Mouse (Mus musculus) CH12.LX (cell line): ENCODE data around the gene Gapdh. TPM values are rescaled to one million over a fixed set of nuclear protein-coding genes. Genes with fewer than 3 reads are reported as not detected.

Source experiments
- DNase-seq: peaks from one replicate; pipeline ENCODE4 v3.0.0-alpha.2; 2013; ENCODE audit errors: extremely low read depth
- H3K27ac ChIP-seq: 2 replicates; pipeline ENCODE4 v1.5.1; 2012; ENCODE audit warnings: low read depth, mild to moderate bottlenecking, control low read depth, moderate library complexity; ENCODE audit not compliant: insufficient read depth
- H3K27me3 ChIP-seq: replicated peaks from 2 replicates; pipeline ENCODE3; 2012; ENCODE audit warnings: inconsistent platforms
- H3K36me3 ChIP-seq, 2 experiments: replicated peaks in 1 of 2; 2 replicates each; pipeline versions ENCODE3 to v1.6.1; 2012; ENCODE audit warnings: inconsistent platforms in 1 of 2, low read length in 1 of 2, mild to moderate bottlenecking in 1 of 2, mixed read lengths in 1 of 2, moderate library complexity in 1 of 2; ENCODE audit not compliant: control insufficient read depth in 1 of 2, insufficient read depth in 1 of 2
- H3K4me1 ChIP-seq, 2 experiments: 2 replicates each; pipeline ENCODE4 v1.6.1; 2012; ENCODE audit warnings: inconsistent platforms in 1 of 2, moderate library complexity in 1 of 2; ENCODE audit not compliant: insufficient read depth in 2 of 2, control insufficient read depth in 1 of 2
- H3K4me2 ChIP-seq: 2 replicates; pipeline ENCODE4 v1.6.1; 2012; ENCODE audit warnings: low read depth, mild to moderate bottlenecking, control low read depth; ENCODE audit not compliant: poor library complexity, insufficient read depth, severe bottlenecking
- H3K4me3 ChIP-seq, 3 experiments: fragments of 150-350 bp in 1 of 3; sonication (generic) in 1 of 3; replicated peaks in 1 of 3; 2 replicates each; pipeline versions ENCODE3 to v1.5.1; 2011 to 2012; ENCODE audit warnings: low read depth in 2 of 3, low read length in 2 of 3, mild to moderate bottlenecking in 2 of 3, moderate library complexity in 2 of 3, control low read depth in 1 of 3, improper control_type of control experiment in 1 of 3, inconsistent platforms in 1 of 3, mixed read lengths in 1 of 3; ENCODE audit not compliant: poor library complexity in 1 of 3
- H3K79me2 ChIP-seq: replicated peaks from 2 replicates; pipeline ENCODE4 v1.6.1; 2012; ENCODE audit warnings: mild to moderate bottlenecking, moderate library complexity; ENCODE audit not compliant: control insufficient read depth, poor library complexity, insufficient read depth, severe bottlenecking; ENCODE audit errors: extremely low read depth
- H3K9ac ChIP-seq: 2 replicates; pipeline ENCODE4 v1.6.1; 2012; ENCODE audit warnings: low read depth, mild to moderate bottlenecking, control low read depth, moderate library complexity; ENCODE audit not compliant: insufficient read depth
- H3K9me3 ChIP-seq: replicated peaks from 2 replicates; pipeline ENCODE3; 2012; ENCODE audit warnings: low read length, inconsistent platforms, mixed read lengths
- BHLHE40 ChIP-seq: IDR thresholded peaks from 2 replicates; pipeline ENCODE4 v1.6.1; 2011; ENCODE audit warnings: mild to moderate bottlenecking, low read depth, low read length, improper control_type of control experiment
- CHD1 ChIP-seq: IDR thresholded peaks from 2 replicates; pipeline ENCODE4 v1.6.1; 2012; ENCODE audit warnings: low read depth, low read length, improper control_type of control experiment, inconsistent platforms
- ELF1 ChIP-seq: IDR thresholded peaks from 2 replicates; pipeline ENCODE4 v1.6.1; 2014; ENCODE audit warnings: low read depth, mild to moderate bottlenecking, inconsistent platforms, low read length, improper control_type of control experiment
- EP300 ChIP-seq: IDR thresholded peaks from 2 replicates; pipeline ENCODE4 v1.6.1; 2011; ENCODE audit warnings: low read length, improper control_type of control experiment
- ETS1 ChIP-seq: conservative IDR thresholded peaks from 2 replicates; pipeline ENCODE4 v1.6.1; 2012; ENCODE audit warnings: low read depth, mild to moderate bottlenecking, inconsistent platforms, low read length, improper control_type of control experiment, moderate library complexity
- GABPA ChIP-seq: IDR thresholded peaks from 2 replicates; pipeline ENCODE4 v1.6.1; 2012; ENCODE audit warnings: low read depth, low read length, improper control_type of control experiment, inconsistent platforms; ENCODE audit not compliant: insufficient replicate concordance
- HCFC1 ChIP-seq: IDR thresholded peaks from 2 replicates; pipeline ENCODE4 v1.6.1; 2012; ENCODE audit warnings: low read depth, mild to moderate bottlenecking, inconsistent platforms, low read length, improper control_type of control experiment
- IRF4 ChIP-seq: IDR thresholded peaks from 2 replicates; pipeline ENCODE4 v1.6.1; 2014; ENCODE audit warnings: low read depth, mild to moderate bottlenecking, inconsistent platforms, low read length, improper control_type of control experiment
- MAFK ChIP-seq: IDR thresholded peaks from 2 replicates; pipeline ENCODE4 v1.6.1; 2011; ENCODE audit warnings: low read length, improper control_type of control experiment; ENCODE audit not compliant: insufficient replicate concordance
- MXI1 ChIP-seq: IDR thresholded peaks from 2 replicates; pipeline ENCODE4 v1.6.1; 2011; ENCODE audit warnings: mild to moderate bottlenecking, low read depth, low read length, improper control_type of control experiment
- MYC ChIP-seq: IDR thresholded peaks from 2 replicates; pipeline ENCODE4 v1.6.1; 2011; ENCODE audit warnings: low read depth, mild to moderate bottlenecking, improper control_type of control experiment, low read length
- NELFE ChIP-seq: IDR thresholded peaks from 2 replicates; pipeline ENCODE4 v1.6.1; 2011; ENCODE audit warnings: low read depth, low read length, improper control_type of control experiment
- NRF1 ChIP-seq: IDR thresholded peaks from 2 replicates; pipeline ENCODE4 v1.6.1; 2014; ENCODE audit warnings: low read depth, mild to moderate bottlenecking, inconsistent platforms, low read length, improper control_type of control experiment, moderate library complexity
- PAX5 ChIP-seq: IDR thresholded peaks from 2 replicates; pipeline ENCODE4 v1.6.1; 2012; ENCODE audit warnings: low read length, inconsistent platforms, mixed read lengths
- POLR2A ChIP-seq: IDR thresholded peaks from 2 replicates; pipeline ENCODE4 v1.6.1; 2011; ENCODE audit warnings: low read depth, mild to moderate bottlenecking, improper control_type of control experiment, low read length
- POLR2AphosphoS2 ChIP-seq: IDR thresholded peaks from 2 replicates; pipeline ENCODE4 v1.6.1; 2011; ENCODE audit warnings: low read depth, low read length, improper control_type of control experiment
- SIN3A ChIP-seq: IDR thresholded peaks from 2 replicates; pipeline ENCODE4 v1.6.1; 2012; ENCODE audit warnings: low read length, improper control_type of control experiment, inconsistent platforms
- TBP ChIP-seq: conservative IDR thresholded peaks from 2 replicates; pipeline ENCODE4 v1.6.1; 2011; ENCODE audit warnings: low read depth, low read length, improper control_type of control experiment
- UBTF ChIP-seq: IDR thresholded peaks from 2 replicates; pipeline ENCODE4 v1.6.1; 2012; ENCODE audit warnings: low read depth, mild to moderate bottlenecking, inconsistent platforms, low read length, improper control_type of control experiment, moderate library complexity
- USF1 ChIP-seq: IDR thresholded peaks from 2 replicates; pipeline ENCODE4 v1.6.1; 2014; ENCODE audit warnings: low read depth, mild to moderate bottlenecking, inconsistent platforms, low read length, improper control_type of control experiment
- USF2 ChIP-seq: conservative IDR thresholded peaks from 2 replicates; pipeline ENCODE4 v1.6.1; 2011; ENCODE audit warnings: low read depth, low read length, improper control_type of control experiment
- ZC3H11A ChIP-seq: IDR thresholded peaks from 2 replicates; pipeline ENCODE4 v1.6.1; 2012; ENCODE audit warnings: low read depth, mild to moderate bottlenecking, inconsistent platforms, low read length, improper control_type of control experiment
- ZMIZ1 ChIP-seq: IDR thresholded peaks from 2 replicates; pipeline ENCODE4 v1.6.1; 2012; ENCODE audit warnings: low read depth, mild to moderate bottlenecking, inconsistent platforms, low read length, improper control_type of control experiment
- dilution Hi-C: fragments of 300-500 bp; cut with MboI; formaldehyde crosslinking; loops from 2 replicates; pipeline ENCODE4 v1.14.3; 2020; ENCODE audit warnings: low sequenced_read_pairs; ENCODE audit not compliant: extremely low pct_unique_long_range_greater_than_20kb, extremely low pct_ligation_motif_present
- in situ Hi-C: fragments of 300-500 bp; cut with MboI; formaldehyde crosslinking; loops from 3 replicates; pipeline ENCODE4 v1.14.3; 2019; ENCODE audit warnings: low sequenced_read_pairs, low pct_ligation_motif_present, low pct_unique_long_range_greater_than_20kb, mixed read lengths
- polyA plus RNA-seq: library from polyadenylated mRNA; unstranded; fragments of >175 nt; gene quantifications from 2 replicates; pipeline ENCODE4 v1.2.1, GENCODE M21; 2012; ENCODE audit warnings: low read depth; ENCODE audit not compliant: insufficient read length
- total RNA-seq, 2 experiments: library from RNA; depleted of rRNA; stranded (reverse); fragments of 300-350 nt in 1 of 2; fragments of >200 nt in 1 of 2; gene quantifications; 2 replicates each; pipeline ENCODE4 v1.2.3; 2012 to 2014

Gapdh gene
- total and polyA plus RNA-seq, 3 experiments: 2,268 to 2,925 (median 2,654) TPM

- Histone ChIP-seq H3K27ac (no peak overlapping the region), H3K9me3 (no peaks in the 10 kb centered on the region)
- no peak for TF ChIP-seq ETS1
- no peak for TF ChIP-seq ZC3H11A
- no peak for TF ChIP-seq NRF1
- no peak for TF ChIP-seq MXI1
- TF ChIP-seq ELF1: no peak
- no peak for TF ChIP-seq IRF4
- TF ChIP-seq POLR2AphosphoS2: no peak
- TF ChIP-seq ZMIZ1: no peak
- TF ChIP-seq GABPA: no peak
- TF ChIP-seq MAFK: no peak
- TF ChIP-seq PAX5: no peak
- TF ChIP-seq USF1: no peak
- TF ChIP-seq, all 38 proteins: peak for 0
- H3K27me3 ChIP-seq: no peaks in the 10 kb centered on the region
- H3K4me2 ChIP-seq: no peak overlapping the region
- H3K9ac ChIP-seq: no peak overlapping the region
- in situ Hi-C loops (no loop called here), dilution Hi-C loops (no loop called here)
- H3K4me3 ChIP-seq: no peak overlapping the region
- peaks cover 14% of the 10 kb centered on the region for H3K79me2 ChIP-seq
- H3K36me3 ChIP-seq: peaks cover 2 to 24% of the 10 kb centered on the region in 2 experiments
- DNase-seq: no peak
- peaks cover 0 to 9% of the 10 kb centered on the region in 2 experiments; a peak in 1 of 4 replicates for H3K4me1 ChIP-seq
Measured at GRCm38 (mm10) chr6:125197166-125197565, 30.9 kb upstream of the Gapdh start.

- Histone ChIP-seq H3K4me1 (peaks cover 0 to 9% of the 10 kb centered on the region in 2 experiments; a peak in 1 of 4 replicates), H3K9ac (no peak overlapping the region), H3K36me3 (peaks cover 2 to 24% of the 10 kb centered on the region in 2 experiments), H3K27me3 (no peaks in the 10 kb centered on the region), H3K4me2 (no peak overlapping the region), H3K9me3 (no peaks in the 10 kb centered on the region), H3K79me2 (peaks cover 14% of the 10 kb centered on the region), H3K4me3 (no peak overlapping the region), H3K27ac (no peak overlapping the region)
- TF ChIP-seq TBP: no peak
- TF ChIP-seq UBTF: no peak
- TF ChIP-seq BHLHE40: no peak
- no peak for TF ChIP-seq CHD1
- no peak for TF ChIP-seq GABPA
- TF ChIP-seq USF2: no peak
- no peak for TF ChIP-seq NELFE
- no peak for TF ChIP-seq HCFC1
- no peak for TF ChIP-seq POLR2A
- TF ChIP-seq ETS1: no peak
- no peak for TF ChIP-seq MYC
- no peak for TF ChIP-seq USF1
- no peak for TF ChIP-seq IRF4
- no peak for TF ChIP-seq SIN3A
- no peak for TF ChIP-seq EP300
- DNase-seq: no peak
- in situ Hi-C loops (no loop called here), dilution Hi-C loops (no loop called here)
Measured at GRCm38 (mm10) chr6:125196301-125196700, 30.0 kb upstream of the Gapdh start.
